Mouse (Mus musculus): ENCODE measurements around the gene Gm15093.
"Not testable (repeated sequence)": the region's sequence is repeated elsewhere in the genome, so short reads cannot be mapped to it uniquely, and the experiment has no call there.

The Gm15093 gene
- long read RNA-seq, experiment 1 = 0 reads
- long read RNA-seq, experiment 2 = 0 reads

DNA sequence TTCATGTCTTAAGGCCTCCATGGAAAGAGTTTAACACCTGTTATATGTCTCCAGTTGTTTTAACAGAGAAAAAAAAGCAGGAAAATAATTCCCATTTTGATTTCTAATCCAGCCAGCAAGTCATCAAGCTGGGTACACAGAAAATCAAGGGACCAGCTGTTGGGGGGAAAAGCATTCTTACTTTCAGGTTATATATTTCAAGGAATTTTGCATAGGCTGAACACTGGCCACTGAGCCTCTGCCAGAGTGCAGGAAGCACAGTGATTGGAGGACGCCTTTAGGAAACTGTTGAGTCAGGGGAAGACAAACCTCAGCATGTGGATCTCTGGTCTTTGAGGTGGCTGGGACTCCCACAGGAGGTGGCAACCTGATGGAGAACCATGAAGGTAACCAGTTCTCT is at the start of gene Gm15093:
Gm15093 (plus strand) TSS at position 301 of the 400 bp plus-strand sequence.
- intact Hi-C loops (cut with DNase I) = not testable (repeated sequence)

All from adrenal gland (tissue).